Mouse (Mus musculus) heart, embryonic 13.5 days (tissue): ENCODE data around the gene Ubxn7. TPM values are rescaled to one million over a fixed set of nuclear protein-coding genes. Genes with fewer than 3 reads are reported as not detected.

Experiments used
- ATAC-seq: fragments of 200-750 bp; cut with Nextera tagmentation; 2 replicates; pipeline ENCODE4 v1.8.0; 2017; ENCODE audit warnings: moderate TSS enrichment; ENCODE audit not compliant: insufficient number of reproducible peaks, low FRiP score, low TSS enrichment; ENCODE audit errors: extremely low read depth
- H3K27ac ChIP-seq: fragments of 300-500 bp; sonication (generic); replicated peaks from 2 replicates; pipeline ENCODE4 v1.5.1; 2015; ENCODE audit warnings: moderate library complexity, mild to moderate bottlenecking, inconsistent platforms
- H3K27me3 ChIP-seq: fragments of 300-500 bp; sonication (generic); replicated peaks from 2 replicates; pipeline ENCODE4 v1.6.1; 2015; ENCODE audit warnings: mild to moderate bottlenecking, inconsistent platforms
- H3K36me3 ChIP-seq: fragments of 300-500 bp; sonication (generic); 2 replicates; pipeline ENCODE4 v1.6.1; 2015; ENCODE audit warnings: mild to moderate bottlenecking, inconsistent platforms
- H3K4me1 ChIP-seq: fragments of 300-500 bp; sonication (generic); 2 replicates; pipeline ENCODE4 v1.6.1; 2015; ENCODE audit warnings: inconsistent platforms
- H3K4me2 ChIP-seq: fragments of 300-500 bp; sonication (generic); 2 replicates; pipeline ENCODE4 v1.6.1; 2015; ENCODE audit warnings: inconsistent platforms, mild to moderate bottlenecking, moderate library complexity
- H3K4me3 ChIP-seq: fragments of 300-500 bp; sonication (generic); 2 replicates; pipeline ENCODE4 v1.5.1; 2015; ENCODE audit warnings: moderate library complexity, mild to moderate bottlenecking, inconsistent platforms
- H3K9ac ChIP-seq: fragments of 300-500 bp; sonication (generic); 2 replicates; pipeline ENCODE4 v1.6.1; 2015; ENCODE audit warnings: inconsistent platforms, mild to moderate bottlenecking, moderate library complexity
- H3K9me3 ChIP-seq: fragments of 300-500 bp; sonication (generic); 2 replicates; pipeline ENCODE4 v1.6.1; 2016; ENCODE audit warnings: inconsistent platforms
- whole genome bisulfite sequencing: fragments of 180-500 bp; shearing (Covaris S2); methylation state at CpG from one replicate; pipeline ENCODE4 v1.1.7; 2015; ENCODE audit warnings: mixed read lengths; 5-methylcytosine and 5-hydroxymethylcytosine counted together
- polyA plus RNA-seq: library from polyadenylated mRNA; unstranded; fragments of >200 nt; fragmentation: Nextera tagmentation; extraction: Ambion mirVana; gene quantifications from 2 replicates; pipeline ENCODE4 v1.2.1, GENCODE M21; 2015

Gene Ubxn7
- polyA plus RNA-seq, 1 experiment from 2014 or later: 16.1 TPM

DNA sequence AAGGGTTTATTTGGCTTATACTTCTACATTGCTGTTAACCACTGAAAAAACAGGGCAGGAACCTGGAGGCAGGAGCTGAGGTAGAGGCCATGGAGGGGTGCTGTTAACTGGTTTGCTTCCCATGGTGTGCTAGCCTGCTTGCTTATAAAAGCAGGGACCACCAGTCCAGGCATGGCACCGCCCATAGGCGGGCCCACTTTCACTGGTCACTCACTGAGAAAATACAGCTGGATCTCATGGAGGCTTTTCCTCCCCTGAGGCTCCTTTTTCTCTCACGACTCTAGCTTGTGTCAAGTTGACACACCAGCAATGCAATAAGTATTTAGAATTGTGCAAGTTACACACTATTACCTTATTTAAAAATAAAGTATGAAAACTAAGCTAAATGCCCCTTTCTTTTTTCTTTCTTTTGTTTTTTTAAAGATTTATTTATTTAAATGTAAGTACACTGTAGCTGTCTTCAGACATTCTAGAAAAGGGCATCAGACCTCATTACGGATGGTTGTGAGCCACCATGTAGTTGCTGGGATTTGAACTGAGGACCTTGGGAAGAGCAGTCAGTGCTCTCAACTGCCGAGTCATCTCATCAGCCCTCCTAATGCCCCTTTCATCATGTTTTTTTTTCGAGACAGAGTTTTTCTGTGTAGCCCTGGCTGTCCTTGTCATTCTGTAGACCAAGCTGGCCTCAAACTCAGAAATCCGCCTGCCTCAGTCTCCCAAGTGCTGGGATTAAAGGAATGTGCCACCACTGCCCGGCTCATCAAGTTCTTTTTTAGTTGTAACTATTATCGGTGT is 984 bp upstream of the Ubxn7 start:
- H3K4me1 ChIP-seq: peaks cover 26% of the 10 kb centered on the region
- H3K36me3 ChIP-seq: no peaks in the 10 kb centered on the region
- no peak for ATAC-seq
- H3K27me3 ChIP-seq: no peaks in the 10 kb centered on the region
- H3K4me2 ChIP-seq: peak overlapping the region; percentile 71
- peak overlapping the region; percentile 98 for H3K27ac ChIP-seq
- H3K9me3 ChIP-seq: no peaks in the 10 kb centered on the region
- peak overlapping the region; percentile 73 for H3K9ac ChIP-seq
- WGBS: 49% methylated on average over 9 of the region's 9 CpGs
- H3K4me3 ChIP-seq: peak overlapping the region; percentile 100

GRCm38 (mm10) chr16:32332556-32333511 is 777 bp downstream of the Ubxn7 start:
- ATAC-seq: peak; percentile 53
- under 1% methylated on average over 54 of the region's 54 CpGs for WGBS
- H3K27me3 ChIP-seq: no peaks in the 10 kb centered on the region

DNA sequence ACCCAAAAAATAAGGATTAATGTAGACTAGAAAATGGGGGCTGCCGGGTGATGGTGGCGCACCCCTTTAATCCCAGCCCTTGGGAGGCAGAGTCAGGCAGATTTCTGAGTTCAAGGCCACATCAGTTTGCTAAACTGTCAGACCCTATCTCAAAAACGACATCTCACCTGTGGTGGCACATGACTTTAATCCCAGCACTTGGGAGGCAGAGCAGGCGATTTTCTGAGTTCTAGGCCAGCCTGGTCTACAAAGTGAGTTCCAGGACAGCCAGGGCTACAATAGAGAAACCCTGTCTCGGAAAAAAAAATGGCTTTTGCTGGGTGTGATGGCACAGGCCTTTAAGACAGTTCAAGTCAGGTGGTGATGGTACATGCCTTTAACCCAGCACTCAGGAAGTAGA is 3.1 kb downstream of the Ubxn7 start:
- 88% methylated on average over 5 of the region's 5 CpGs for WGBS
- no peaks in the 10 kb centered on the region for H3K27me3 ChIP-seq

More at GRCm38 (mm10) chr16:32332556-32333511, 777 bp downstream of the Ubxn7 start:
- peaks cover 38% of the 10 kb centered on the region for H3K4me1 ChIP-seq
- no peaks in the 10 kb centered on the region for H3K36me3 ChIP-seq
- H3K4me3 ChIP-seq: peak overlapping the region; percentile 100
- H3K9me3 ChIP-seq: no peaks in the 10 kb centered on the region
- peak overlapping the region; percentile 71 for H3K4me2 ChIP-seq
- peak overlapping the region; percentile 99 for H3K9ac ChIP-seq
- peak overlapping the region; percentile 98 for H3K27ac ChIP-seq

GRCm38 (mm10) chr16:32336026-32336780 is 4.1 kb downstream of the Ubxn7 start:
- Histone ChIP-seq H3K9me3 (no peaks in the 10 kb centered on the region), H3K27ac (peak overlapping the region; percentile 13; the same call in 1 of the 2 replicates), H3K36me3 (no peaks in the 10 kb centered on the region), H3K9ac (no peak overlapping the region), H3K27me3 (no peaks in the 10 kb centered on the region), H3K4me2 (no peak overlapping the region), H3K4me3 (no peak overlapping the region), H3K4me1 (peaks cover 49% of the 10 kb centered on the region)
- no peak for ATAC-seq
- WGBS: 58% methylated on average over 7 of the region's 7 CpGs

More for the DNA sequence above, 3.1 kb downstream of the Ubxn7 start:
- Histone ChIP-seq H3K9me3 (no peaks in the 10 kb centered on the region), H3K4me2 (no peak overlapping the region), H3K4me3 (no peak overlapping the region), H3K4me1 (peaks cover 45% of the 10 kb centered on the region), H3K27ac (no peak overlapping the region), H3K36me3 (no peaks in the 10 kb centered on the region), H3K9ac (no peak overlapping the region)
- ATAC-seq: no peak

DNA sequence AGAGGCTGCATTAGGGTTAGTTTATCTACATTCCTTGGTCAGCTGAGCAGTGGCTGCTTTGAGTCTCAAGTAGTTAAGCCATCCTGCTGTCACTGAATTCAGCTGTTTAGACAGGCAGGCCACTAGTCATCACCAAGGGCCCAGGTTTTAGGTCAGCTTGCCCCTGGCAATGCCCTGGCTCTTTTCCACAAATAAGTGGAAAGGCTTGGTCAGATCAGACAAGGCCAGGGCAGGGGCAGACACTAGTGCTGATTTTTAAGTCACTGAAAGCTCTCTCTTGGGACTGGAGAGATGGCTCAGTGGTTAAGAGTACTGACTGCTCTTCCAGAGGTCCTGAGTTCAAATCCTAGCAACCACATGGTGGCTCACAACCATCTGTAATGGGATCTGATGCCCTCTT is 4.9 kb downstream of the Ubxn7 start:
- H3K9ac ChIP-seq: no peak overlapping the region

DNA sequence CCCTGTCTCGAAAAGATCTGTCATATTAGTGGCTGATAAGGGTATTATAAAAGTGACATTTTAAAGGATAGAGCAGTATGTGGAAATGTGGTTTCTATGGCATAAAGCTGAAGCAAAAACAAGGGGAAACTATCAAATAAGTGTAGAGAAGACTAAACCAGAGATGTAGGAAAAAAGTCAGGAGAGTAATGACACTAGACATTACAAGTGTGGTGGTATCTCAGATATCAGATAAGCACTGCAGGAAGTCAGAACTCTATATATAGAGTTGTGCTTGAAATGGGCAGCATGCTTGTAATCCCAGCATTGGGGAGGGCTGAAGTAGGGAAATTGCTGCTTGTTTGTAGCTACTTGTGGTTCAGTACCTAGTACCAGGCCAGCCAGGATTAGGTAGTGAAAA is 8.4 kb downstream of the Ubxn7 start:
- no peak overlapping the region for H3K4me2 ChIP-seq
- peaks cover 35% of the 10 kb centered on the region for H3K4me1 ChIP-seq
- no peaks in the 10 kb centered on the region for H3K27me3 ChIP-seq
- H3K4me3 ChIP-seq: no peak overlapping the region
- no peak for ATAC-seq
- no peaks in the 10 kb centered on the region for H3K9me3 ChIP-seq
- 0 out of 2 replicates have a peak, but pooled peaks cover 2% of the 10 kb centered on the region for H3K36me3 ChIP-seq
- no peak overlapping the region for H3K9ac ChIP-seq
- H3K27ac ChIP-seq: peak overlapping the region; percentile 8; the same call in 1 of the 2 replicates
- WGBS: 54% methylated on average over 1 of the region's 1 CpGs

More for the DNA sequence above, 4.9 kb downstream of the Ubxn7 start:
- Histone ChIP-seq H3K27me3 (no peaks in the 10 kb centered on the region), H3K27ac (no peak overlapping the region), H3K9me3 (no peaks in the 10 kb centered on the region), H3K4me1 (peaks cover 45% of the 10 kb centered on the region), H3K4me3 (no peak overlapping the region), H3K36me3 (0 out of 2 replicates have a peak, but pooled peaks cover 2% of the 10 kb centered on the region), H3K4me2 (no peak overlapping the region)
- ATAC-seq: no peak

- H3K27ac ChIP-seq: 0 out of 2 replicates have a peak overlapping the region, but pooled peaks have one; percentile 2
Measured at GRCm38 (mm10) chr16:32345521-32345920, 13.5 kb downstream of the Ubxn7 start.

GRCm38 (mm10) chr16:32350776-32351175 is 18.7 kb downstream of the Ubxn7 start:
- no peak overlapping the region for H3K4me3 ChIP-seq
- H3K4me2 ChIP-seq: no peak overlapping the region
- ATAC-seq: no peak
- no peak overlapping the region for H3K9ac ChIP-seq
- no peaks in the 10 kb centered on the region for H3K9me3 ChIP-seq
- H3K27me3 ChIP-seq: no peaks in the 10 kb centered on the region
- H3K36me3 ChIP-seq: peaks cover 33% of the 10 kb centered on the region
- WGBS: 74% methylated on average over 3 of the region's 3 CpGs
- H3K4me1 ChIP-seq: peaks cover 9% of the 10 kb centered on the region; the same call in 1 of the 2 replicates
- H3K27ac ChIP-seq: no peak overlapping the region

More at GRCm38 (mm10) chr16:32345521-32345920, 13.5 kb downstream of the Ubxn7 start:
- Histone ChIP-seq H3K9ac (no peak overlapping the region), H3K4me3 (no peak overlapping the region), H3K27me3 (no peaks in the 10 kb centered on the region), H3K4me2 (no peak overlapping the region), H3K36me3 (0 out of 2 replicates have a peak, but pooled peaks cover 2% of the 10 kb centered on the region), H3K4me1 (peaks cover 13% of the 10 kb centered on the region), H3K9me3 (no peaks in the 10 kb centered on the region)
- no peak for ATAC-seq

- 78% methylated on average over 2 of the region's 2 CpGs for WGBS
- Histone ChIP-seq H3K9ac (no peak overlapping the region), H3K36me3 (peaks cover 67% of the 10 kb centered on the region), H3K4me3 (no peak overlapping the region), H3K27me3 (no peaks in the 10 kb centered on the region), H3K27ac (no peak overlapping the region), H3K9me3 (no peaks in the 10 kb centered on the region), H3K4me2 (no peak overlapping the region), H3K4me1 (no peaks in the 10 kb centered on the region)
- ATAC-seq: no peak
Measured at GRCm38 (mm10) chr16:32363530-32363929, 31.5 kb downstream of the Ubxn7 start.

DNA sequence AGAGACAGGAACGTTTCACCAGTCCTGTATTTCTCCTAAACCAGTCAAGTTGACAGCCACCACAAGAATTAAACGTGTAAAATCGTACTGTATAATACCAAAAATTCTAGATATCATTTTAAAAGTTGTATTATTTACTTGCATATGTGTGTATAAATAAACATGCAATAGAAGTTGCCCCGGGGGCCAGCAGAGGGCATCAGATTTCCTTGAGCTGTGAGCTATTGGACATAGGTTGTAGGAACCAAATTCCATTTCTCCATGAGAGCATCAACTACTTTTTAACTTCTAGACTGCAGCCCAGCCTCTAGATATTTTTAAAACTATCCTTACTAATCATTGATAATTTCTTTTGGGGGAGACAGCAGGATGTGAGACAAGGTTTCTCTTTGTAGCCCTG is 39.3 kb downstream of the Ubxn7 start:
- Histone ChIP-seq H3K27me3 (no peaks in the 10 kb centered on the region), H3K4me1 (no peaks in the 10 kb centered on the region), H3K27ac (no peak overlapping the region), H3K9ac (no peak overlapping the region), H3K36me3 (peaks cover 84% of the 10 kb centered on the region), H3K4me3 (no peak overlapping the region), H3K4me2 (no peak overlapping the region), H3K9me3 (no peaks in the 10 kb centered on the region)
- 83% methylated on average over 4 of the region's 4 CpGs for WGBS
- no peak for ATAC-seq
